Mouse (Mus musculus): Measurements from ENCODE around the gene Pstk. TPM values are rescaled to one million over a fixed set of nuclear protein-coding genes. Genes with fewer than 3 reads are reported as not detected.
A peak's percentile ranks its signal among the peaks of the same experiment; 100 is the strongest.

Gene Pstk
- polyA plus RNA-seq, 1 experiment from 2014 or later: 30.5 TPM

DNA sequence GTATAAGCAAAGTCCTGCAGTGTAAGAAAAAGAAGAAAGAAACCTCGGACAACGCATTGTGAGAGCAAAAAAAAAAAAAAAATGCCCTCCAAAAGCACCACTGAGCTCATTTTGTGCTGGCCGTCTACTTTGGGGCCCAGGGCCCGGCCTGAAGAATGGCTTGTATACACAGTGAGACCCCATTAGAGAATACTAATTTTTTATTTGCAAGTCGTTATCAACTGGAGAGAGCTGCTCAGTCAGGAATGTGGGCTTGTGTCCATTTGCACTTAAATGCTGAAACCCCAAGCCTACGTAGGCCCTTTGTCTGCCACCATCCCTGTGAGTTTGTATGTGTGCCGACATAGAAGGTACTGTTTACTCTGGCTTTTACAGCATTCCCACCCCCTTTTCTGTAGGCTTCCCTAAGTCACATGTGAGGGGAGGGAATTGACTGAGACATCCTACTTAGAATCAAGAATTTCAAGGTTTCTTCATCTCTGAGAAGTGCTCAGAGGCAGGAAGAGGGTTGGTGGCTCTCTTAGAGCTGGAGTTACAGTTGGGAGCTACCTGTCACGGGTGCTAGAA is 33.4 kb upstream of the Pstk start:
- WGBS: 26% methylated on average over 8 of the region's 8 CpGs
- H3K9ac ChIP-seq (replicated peaks; ENCODE audit: low read depth): no peak overlapping the region
- H3K4me3 ChIP-seq (ENCODE audit: low read depth, low read length): no peak overlapping the region
- no peak overlapping the region; the same call in 1 of the 2 replicates for H3K4me2 ChIP-seq (replicated peaks; ENCODE audit: low read depth, low read length)
- peak; percentile 32 for DNase-seq (ENCODE audit: low spot score)
- no peaks in the 10 kb centered on the region for H3K9me3 ChIP-seq (ENCODE audit: low read length)
- TF ChIP-seq CTCF (IDR thresholded peaks at IDR 0.05) (no peak), EP300 (IDR thresholded peaks at IDR 0.05) (no peak)
- peak; percentile 53 for ATAC-seq
- H3K4me1 ChIP-seq (ENCODE audit: insufficient read depth, low read depth, low read length): no peaks in the 10 kb centered on the region
- H3K27ac ChIP-seq (ENCODE audit: low read length): no peak overlapping the region
- H3K27me3 ChIP-seq (replicated peaks; ENCODE audit: insufficient read depth, low read length): no peaks in the 10 kb centered on the region
- 0 out of 2 replicates have a peak, but pooled peaks cover 6% of the 10 kb centered on the region for H3K36me3 ChIP-seq (ENCODE audit: insufficient read depth, low read length)

DNA sequence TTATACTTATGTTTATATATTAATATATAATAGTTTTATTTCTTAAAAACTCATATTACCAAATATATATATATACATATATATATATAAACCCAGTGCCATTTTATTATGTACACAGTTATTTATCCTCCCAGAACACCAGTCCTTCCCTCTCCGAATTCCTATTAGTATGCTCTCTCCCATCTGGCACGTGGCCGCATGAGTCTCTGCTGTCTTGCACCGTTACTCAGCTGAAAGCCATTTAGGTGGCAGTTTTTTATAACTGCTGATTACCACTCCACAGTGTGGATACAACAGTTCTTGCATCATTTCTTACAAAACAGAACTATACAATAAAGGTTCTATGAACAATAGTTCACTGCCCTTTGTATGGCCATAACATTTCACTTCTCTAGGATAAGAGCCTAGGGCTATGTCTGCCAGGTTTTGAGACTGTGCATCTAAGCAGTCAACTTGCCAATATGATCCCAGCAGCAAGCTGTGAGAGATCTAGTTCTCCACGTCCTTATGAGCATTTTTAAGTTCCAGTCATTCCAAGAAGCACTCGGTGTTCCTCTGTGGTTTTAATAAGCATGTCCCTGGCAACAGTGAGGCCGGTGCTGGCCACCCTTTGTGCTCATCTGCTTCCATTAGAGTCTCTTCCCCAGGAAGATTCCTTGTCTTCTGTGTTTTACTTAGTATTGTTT is 24.9 kb upstream of the Pstk start:
- ATAC-seq: no peak
- Histone ChIP-seq H3K9me3 (ENCODE audit: low read length) (no peaks in the 10 kb centered on the region), H3K9ac (replicated peaks; ENCODE audit: low read depth) (no peak overlapping the region), H3K4me3 (ENCODE audit: low read depth, low read length) (no peak overlapping the region), H3K36me3 (ENCODE audit: insufficient read depth, low read length) (peaks cover 17% of the 10 kb centered on the region), H3K4me2 (replicated peaks; ENCODE audit: low read depth, low read length) (no peak overlapping the region), H3K4me1 (ENCODE audit: insufficient read depth, low read depth, low read length) (no peaks in the 10 kb centered on the region), H3K27me3 (replicated peaks; ENCODE audit: insufficient read depth, low read length) (no peaks in the 10 kb centered on the region), H3K27ac (ENCODE audit: low read length) (no peak overlapping the region)
- peak; percentile 16 for DNase-seq (ENCODE audit: low spot score)
- WGBS: 75% methylated on average over 7 of the region's 7 CpGs
- TF ChIP-seq EP300 (IDR thresholded peaks at IDR 0.05) (no peak), CTCF (IDR thresholded peaks at IDR 0.05) (no peak)

DNA sequence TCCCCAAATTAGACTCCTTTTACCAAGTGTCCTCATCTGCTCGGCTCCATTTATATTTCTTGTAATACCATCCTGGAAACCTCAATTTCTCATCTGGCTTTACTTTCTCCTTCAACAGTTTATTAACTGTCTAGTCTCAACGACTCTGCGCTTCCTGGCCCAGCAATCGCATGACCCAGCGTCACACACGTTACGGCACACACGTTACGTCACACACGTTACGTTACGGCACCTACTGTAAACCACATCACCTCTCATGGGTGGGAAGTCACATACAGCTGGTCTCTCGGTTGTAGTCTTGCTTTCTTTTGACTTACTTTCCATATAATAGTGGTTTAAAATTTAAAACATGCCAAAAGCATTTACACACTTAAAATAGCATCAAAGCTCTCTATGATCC is 14.8 kb upstream of the Pstk start:
- 91% methylated on average over 13 of the region's 13 CpGs for WGBS
- no peak for ATAC-seq
- H3K4me2 ChIP-seq (replicated peaks; ENCODE audit: low read depth, low read length): no peak overlapping the region
- peaks cover 18% of the 10 kb centered on the region; the same call in 1 of the 2 replicates for H3K36me3 ChIP-seq (ENCODE audit: insufficient read depth, low read length)
- TF ChIP-seq EP300 (IDR thresholded peaks at IDR 0.05) (no peak), CTCF (IDR thresholded peaks at IDR 0.05) (no peak)
- H3K27ac ChIP-seq (ENCODE audit: low read length): no peak overlapping the region
- no peak overlapping the region for H3K9ac ChIP-seq (replicated peaks; ENCODE audit: low read depth)
- H3K4me1 ChIP-seq (ENCODE audit: insufficient read depth, low read depth, low read length): no peaks in the 10 kb centered on the region
- H3K4me3 ChIP-seq (ENCODE audit: low read depth, low read length): no peak overlapping the region
- no peaks in the 10 kb centered on the region for H3K27me3 ChIP-seq (replicated peaks; ENCODE audit: insufficient read depth, low read length)
- no peak for DNase-seq (ENCODE audit: low spot score)
- no peaks in the 10 kb centered on the region for H3K9me3 ChIP-seq (ENCODE audit: low read length)

DNA sequence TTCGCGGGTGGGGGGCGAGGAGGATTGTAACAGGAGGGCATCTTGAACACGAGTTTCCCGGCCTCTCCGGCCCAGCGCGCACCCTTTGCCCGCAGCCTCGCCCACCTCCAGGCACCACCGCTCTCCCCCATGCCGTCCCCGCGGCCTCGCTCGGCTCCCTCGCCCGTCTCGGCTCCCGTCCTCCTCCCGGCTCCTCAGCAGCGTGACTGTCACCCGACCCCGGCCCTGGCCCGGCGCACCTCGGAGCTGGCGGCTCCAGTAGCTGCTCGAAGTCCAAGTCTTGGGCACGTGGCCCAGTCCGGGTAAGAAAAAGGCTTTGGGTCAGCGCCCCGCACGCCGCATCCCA is 8.7 kb upstream of the Pstk start:
- Histone ChIP-seq H3K27me3 (replicated peaks; ENCODE audit: insufficient read depth, low read length) (no peaks in the 10 kb centered on the region), H3K9me3 (ENCODE audit: low read length) (no peaks in the 10 kb centered on the region), H3K27ac (ENCODE audit: low read length) (peak overlapping the region; percentile 89), H3K4me2 (replicated peaks; ENCODE audit: low read depth, low read length) (peak overlapping the region; percentile 78), H3K4me1 (ENCODE audit: insufficient read depth, low read depth, low read length) (no peaks in the 10 kb centered on the region), H3K36me3 (ENCODE audit: insufficient read depth, low read length) (0 out of 2 replicates have a peak, but pooled peaks cover 3% of the 10 kb centered on the region), H3K4me3 (ENCODE audit: low read depth, low read length) (peak overlapping the region; percentile 81), H3K9ac (replicated peaks; ENCODE audit: low read depth) (peak overlapping the region; percentile 90)
- ATAC-seq (peak; percentile 73), DNase-seq (ENCODE audit: low spot score) (no peak)
- WGBS: under 1% methylated on average over 33 of the region's 35 CpGs
- TF ChIP-seq EP300 (IDR thresholded peaks at IDR 0.05): no peak
- TF ChIP-seq CTCF (IDR thresholded peaks at IDR 0.05): no peak

DNA sequence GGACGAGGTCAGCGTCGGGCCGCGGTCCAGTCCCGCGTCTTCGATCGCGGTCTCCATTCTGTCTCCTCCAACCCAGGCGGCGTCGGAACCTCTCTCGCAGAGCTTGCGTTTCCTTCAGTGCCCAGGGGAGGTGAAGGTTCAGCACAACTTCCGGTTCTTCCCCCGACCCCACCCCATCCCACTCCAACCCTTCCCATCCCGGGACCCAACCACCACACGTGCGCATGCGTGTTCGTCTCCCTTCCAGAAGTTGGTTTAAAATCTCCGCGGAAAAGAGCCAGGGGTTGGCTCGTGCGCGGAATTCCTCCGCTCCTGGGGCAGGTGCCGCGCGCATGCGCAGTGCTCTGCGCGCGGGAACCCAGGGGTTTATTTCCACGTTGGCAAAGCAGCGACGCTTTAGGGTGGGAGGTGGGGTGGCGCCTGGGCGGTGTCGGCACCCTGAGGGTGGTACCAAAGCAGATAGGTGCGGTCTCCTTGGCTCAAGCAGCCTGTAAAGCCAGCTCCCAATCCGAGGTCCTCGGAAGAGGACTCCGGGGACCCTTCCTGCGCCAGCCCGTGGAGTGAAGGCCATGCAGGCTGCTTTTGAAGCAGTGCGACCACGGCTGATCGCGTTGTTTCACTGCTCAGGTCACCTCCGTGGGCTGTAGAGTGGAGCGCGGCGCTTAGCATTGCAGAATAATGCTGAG is 8.2 kb upstream of the Pstk start, which contains the start of gene 2310057M21Rik:
Gene 2310057M21Rik (minus strand): TSS at position 145 of the 686 bp plus-strand sequence.
- Histone ChIP-seq H3K36me3 (ENCODE audit: insufficient read depth, low read length) (no peaks in the 10 kb centered on the region), H3K9me3 (ENCODE audit: low read length) (no peaks in the 10 kb centered on the region), H3K9ac (replicated peaks; ENCODE audit: low read depth) (peak within 1 kb of the TSS; percentile 90), H3K27ac (ENCODE audit: low read length) (peak within 1 kb of the TSS; percentile 89), H3K4me3 (ENCODE audit: low read depth, low read length) (peak within 1 kb of the TSS; percentile 81), H3K27me3 (replicated peaks; ENCODE audit: insufficient read depth, low read length) (no peaks in the 10 kb centered on the region), H3K4me2 (replicated peaks; ENCODE audit: low read depth, low read length) (peak within 1 kb of the TSS; percentile 78), H3K4me1 (ENCODE audit: insufficient read depth, low read depth, low read length) (no peaks in the 10 kb centered on the region)
- no peak for TF ChIP-seq CTCF (IDR thresholded peaks at IDR 0.05)
- no peak for TF ChIP-seq EP300 (IDR thresholded peaks at IDR 0.05)
- peak; percentile 99 for DNase-seq (ENCODE audit: low spot score)
- under 1% methylated on average over 53 of the region's 55 CpGs for WGBS
- peak; percentile 98 for ATAC-seq

DNA sequence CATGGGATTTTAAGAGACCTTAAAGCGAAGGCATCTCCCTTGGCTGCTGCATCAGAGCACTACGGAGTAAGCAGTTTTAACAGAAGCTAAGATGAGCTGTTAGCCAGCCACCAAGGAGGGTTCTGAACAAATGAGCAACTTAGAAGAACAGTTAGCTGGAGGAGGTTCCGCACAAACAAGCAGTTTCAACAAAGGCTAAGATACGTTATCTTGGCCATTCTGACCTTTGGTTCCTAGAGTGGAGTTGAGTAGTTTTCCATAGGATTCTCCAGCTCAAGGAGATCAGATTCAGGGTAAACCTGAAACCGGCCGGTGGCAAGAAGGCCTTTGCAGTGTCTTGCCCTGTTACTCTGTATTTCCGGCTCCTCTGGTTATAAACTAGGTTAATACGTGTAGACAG is 6.8 kb upstream of the Pstk start:
- no peak for TF ChIP-seq CTCF (IDR thresholded peaks at IDR 0.05)
- no peak for TF ChIP-seq EP300 (IDR thresholded peaks at IDR 0.05)
- no peaks in the 10 kb centered on the region for H3K36me3 ChIP-seq (ENCODE audit: insufficient read depth, low read length)
- no peak for ATAC-seq
- no peak for DNase-seq (ENCODE audit: low spot score)
- H3K9ac ChIP-seq (replicated peaks; ENCODE audit: low read depth): no peak overlapping the region
- H3K4me2 ChIP-seq (replicated peaks; ENCODE audit: low read depth, low read length): no peak overlapping the region
- 78% methylated on average over 8 of the region's 8 CpGs for WGBS
- H3K4me1 ChIP-seq (ENCODE audit: insufficient read depth, low read depth, low read length): no peaks in the 10 kb centered on the region
- H3K4me3 ChIP-seq (ENCODE audit: low read depth, low read length): no peak overlapping the region
- no peaks in the 10 kb centered on the region for H3K27me3 ChIP-seq (replicated peaks; ENCODE audit: insufficient read depth, low read length)
- no peaks in the 10 kb centered on the region for H3K9me3 ChIP-seq (ENCODE audit: low read length)
- no peak overlapping the region for H3K27ac ChIP-seq (ENCODE audit: low read length)
